Mouse (Mus musculus): ENCODE results near the gene Slfn14. TPM values are rescaled to one million over a fixed set of nuclear protein-coding genes. Genes with fewer than 3 reads are reported as not detected.
"Not testable (repeated sequence)": the region's sequence is repeated elsewhere in the genome, so short reads cannot be mapped to it uniquely, and the experiment has no call there.

Gene Slfn14
- not detected for total RNA-seq (2022)

- DNase-seq (ENCODE audit: low spot score), result no peak
Measured at GRCm38 (mm10) chr11:83286566-83286965, at the start of gene Slfn14. Gene Slfn14 (minus strand): TSS chr11:83286726.

DNA sequence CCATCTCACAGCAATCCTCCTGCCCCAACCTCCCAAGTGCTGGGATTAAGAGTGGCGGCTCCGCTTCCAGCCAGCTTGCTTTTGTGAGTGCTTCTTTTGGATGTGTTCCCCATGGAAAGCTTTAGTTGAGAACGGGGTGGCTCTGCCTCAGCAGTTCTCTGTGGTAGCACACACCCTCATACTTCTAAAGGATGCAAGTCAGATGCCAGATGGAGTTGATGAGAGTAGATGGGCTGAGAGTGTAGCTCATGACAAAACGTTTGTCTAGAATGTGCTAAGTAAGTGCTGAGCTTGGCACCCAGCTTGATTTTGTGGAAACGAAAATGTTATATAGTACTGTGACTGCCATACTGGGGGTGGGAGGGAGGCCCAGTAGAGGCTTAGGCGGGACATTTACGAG is 49.3 kb upstream of the Slfn14 start:
- no peak for DNase-seq (ENCODE audit: low spot score)

DNA sequence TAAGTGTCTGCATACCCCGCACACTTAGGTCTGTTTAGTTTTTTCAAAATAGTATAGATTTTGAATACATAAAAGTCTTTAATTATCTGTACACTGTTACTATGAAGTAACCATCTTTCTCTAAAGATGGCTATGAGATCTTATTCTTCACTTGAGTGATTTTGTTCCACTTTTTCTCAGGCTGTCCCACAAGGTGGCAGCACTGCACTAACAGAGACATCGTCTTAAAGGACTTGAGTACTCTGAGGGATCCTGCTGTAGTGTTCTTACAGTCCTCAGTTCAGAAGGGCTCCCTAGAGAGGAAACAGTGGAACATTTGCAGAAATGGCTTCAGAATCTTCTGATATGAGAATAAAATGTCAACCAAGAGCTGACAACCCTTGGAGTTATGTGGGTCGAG is 40.9 kb upstream of the Slfn14 start:
- DNase-seq (ENCODE audit: low spot score), result peak; percentile 23

DNA sequence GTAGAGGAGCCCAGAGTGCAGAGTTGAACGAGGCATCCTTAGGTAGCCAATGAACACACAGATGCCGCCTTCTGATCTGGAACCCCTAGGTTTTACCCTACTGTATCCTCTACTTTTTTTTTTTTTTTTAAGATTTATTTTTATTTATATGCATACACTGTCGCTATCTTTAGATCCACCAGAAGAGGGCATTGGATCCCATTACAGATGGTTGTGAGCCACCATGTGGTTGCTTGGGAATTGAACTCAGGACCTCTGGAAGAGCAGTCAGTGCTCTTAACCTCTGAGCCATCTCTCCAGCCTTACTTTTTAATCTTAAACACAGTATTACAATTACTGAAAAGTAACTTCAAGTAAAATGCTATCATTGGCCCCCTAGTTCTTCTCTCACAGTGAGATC is 40.2 kb upstream of the Slfn14 start:
- DNase-seq (ENCODE audit: low spot score), result not testable (repeated sequence)

DNA sequence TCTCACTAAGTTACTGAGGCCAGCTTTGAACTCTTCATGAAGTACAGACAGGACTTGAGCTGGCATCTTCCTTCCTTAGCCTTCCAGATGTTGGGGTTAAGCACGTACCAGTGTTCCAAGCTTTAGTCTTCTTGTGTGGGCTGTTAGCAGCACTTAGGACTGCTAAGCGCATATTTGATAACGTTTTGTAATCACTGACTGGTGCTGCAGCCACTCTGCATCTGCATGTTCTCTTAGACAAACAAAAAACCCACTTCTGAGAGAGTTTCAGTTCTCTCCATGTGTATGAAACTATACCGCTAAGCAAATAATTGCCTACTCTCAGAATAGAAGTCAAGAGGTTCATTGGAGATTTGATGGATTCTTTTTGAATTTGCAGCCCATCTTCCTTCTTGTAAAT is 32.5 kb upstream of the Slfn14 start:
- DNase-seq (ENCODE audit: low spot score), result no peak

DNA sequence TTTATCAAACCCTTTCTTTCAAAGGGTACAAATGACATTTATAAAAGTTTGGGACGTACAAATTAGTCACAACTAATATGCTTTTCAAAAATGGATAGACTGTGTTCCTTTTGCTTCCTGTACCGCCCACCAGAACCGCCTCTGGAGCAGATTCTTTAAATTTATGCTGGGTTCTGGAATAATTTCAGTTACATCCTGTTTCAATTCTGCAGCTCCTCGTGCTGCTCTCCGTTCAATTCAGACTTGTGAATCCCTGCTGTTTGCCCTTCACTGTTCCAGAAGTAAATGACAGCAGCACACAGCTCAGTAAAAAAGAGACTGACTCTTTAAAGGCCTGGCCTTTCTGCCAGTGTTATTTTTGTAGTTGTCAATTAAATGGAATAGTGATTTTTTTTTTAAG is 25.9 kb upstream of the Slfn14 start:
- no peak for DNase-seq (ENCODE audit: low spot score)

DNA sequence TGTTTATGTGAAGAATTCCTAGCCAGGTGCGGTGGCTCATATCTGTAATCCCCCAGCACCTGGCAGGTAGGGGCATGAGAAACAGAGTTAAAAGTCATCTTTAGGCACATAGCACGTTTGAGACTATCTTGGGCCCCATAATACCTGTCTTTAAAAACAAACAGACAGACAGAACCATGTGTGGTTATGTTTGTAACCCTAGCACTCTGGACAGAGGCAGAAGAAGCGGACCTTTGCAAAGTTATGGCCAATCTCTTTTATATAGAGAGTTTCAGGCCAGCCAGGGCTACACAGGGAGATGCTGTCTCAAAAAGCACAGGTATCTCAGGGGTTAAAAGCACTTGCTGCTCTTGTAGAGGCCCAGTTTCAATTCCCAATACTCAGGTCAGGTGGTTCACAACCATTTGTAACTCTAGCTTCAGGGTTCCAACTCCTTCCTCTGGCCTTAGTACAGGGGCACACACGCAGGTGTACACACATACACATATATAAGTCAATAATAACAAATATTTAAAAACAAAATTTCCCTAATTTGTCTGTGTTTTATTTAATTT is 20.3 kb upstream of the Slfn14 start:
- DNase-seq (ENCODE audit: low spot score), result no peak

DNA sequence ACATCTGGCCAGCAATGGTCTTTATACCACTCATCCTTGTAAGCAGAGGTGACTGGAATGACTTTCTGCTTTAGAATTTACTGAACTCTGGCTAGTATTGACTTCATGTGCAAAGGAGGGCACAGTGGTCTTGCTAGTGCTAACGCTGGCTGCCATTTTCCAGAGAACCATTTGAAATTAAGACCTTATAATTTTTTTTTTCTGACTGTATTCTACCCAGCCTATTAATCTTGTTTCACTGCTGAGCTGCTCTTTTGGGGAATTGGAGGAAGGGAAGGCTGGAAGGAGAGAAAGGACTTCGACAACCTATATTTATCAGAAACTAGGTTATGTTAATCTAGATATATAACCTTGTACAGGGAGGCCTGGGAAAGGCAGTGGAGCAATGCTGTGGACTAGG is 18.0 kb upstream of the Slfn14 start:
- no peak for DNase-seq (ENCODE audit: low spot score)

DNA sequence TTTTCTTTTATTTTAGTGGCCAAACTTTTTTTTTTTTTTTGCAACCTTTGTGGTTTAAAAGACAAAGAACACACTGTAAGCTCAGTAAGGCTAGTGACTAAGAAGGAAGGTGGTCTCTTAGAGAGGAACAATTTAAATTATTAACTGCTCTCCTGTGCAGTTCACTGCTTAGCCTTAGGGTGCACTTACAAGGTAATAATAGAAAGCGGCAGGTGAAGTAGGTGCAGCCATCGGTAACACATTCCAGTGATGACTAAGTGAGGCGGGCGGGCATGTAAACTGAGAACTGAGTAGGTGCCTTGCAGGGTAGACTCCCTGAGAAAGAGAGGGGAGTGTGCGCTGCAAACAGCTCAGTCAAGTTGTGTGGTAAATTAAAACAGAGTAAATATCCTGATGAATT is 17.2 kb upstream of the Slfn14 start:
- DNase-seq (ENCODE audit: low spot score), result no peak

DNA sequence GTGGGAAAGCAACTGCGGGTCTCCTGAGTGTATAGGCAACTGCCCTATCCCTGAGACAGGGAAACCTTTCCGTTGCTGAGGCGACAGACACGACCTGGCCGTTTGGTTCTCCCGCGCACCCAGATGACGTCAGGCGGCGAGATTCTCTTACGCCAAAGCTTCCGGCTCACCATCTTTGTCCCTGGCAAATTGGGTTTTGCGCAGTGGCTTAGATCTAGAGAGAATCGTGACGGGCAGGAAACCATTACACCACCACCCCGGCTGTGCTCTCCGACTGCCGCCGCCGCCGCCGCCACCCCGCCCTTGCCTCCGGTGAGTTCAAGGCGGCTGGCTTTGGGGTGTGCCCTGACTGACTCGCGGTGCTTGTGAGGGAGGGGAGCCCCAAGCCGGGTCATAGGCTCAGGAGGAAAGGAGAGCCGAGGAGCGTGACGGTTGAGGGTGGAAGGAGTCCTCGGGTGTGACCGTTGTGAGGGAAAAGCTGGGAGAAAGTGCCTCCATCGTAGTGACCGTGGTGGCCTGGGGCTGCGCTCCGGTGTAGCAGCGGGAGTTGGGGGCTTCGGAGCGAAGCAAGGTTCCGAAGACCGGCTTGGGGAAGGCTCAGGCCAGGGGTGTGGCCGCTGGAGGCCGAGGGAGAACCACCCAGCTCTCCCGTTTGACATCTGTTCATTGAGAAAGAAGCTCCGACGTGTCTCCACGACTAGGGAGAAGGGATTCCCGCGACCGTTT is 16.2 kb upstream of the Slfn14 start, which contains the start of gene Pex12:
Gene Pex12, minus strand, starts transcription at position 61 of the 726 bp plus-strand sequence.
- peak; percentile 93 for DNase-seq (ENCODE audit: low spot score)

- no peak for DNase-seq (ENCODE audit: low spot score)
Measured at GRCm38 (mm10) chr11:83302124-83302523, 15.6 kb upstream of the Slfn14 start.

GRCm38 (mm10) chr11:83301431-83301831 is 14.9 kb upstream of the Slfn14 start:
- DNase-seq (ENCODE audit: low spot score), result no peak

DNA sequence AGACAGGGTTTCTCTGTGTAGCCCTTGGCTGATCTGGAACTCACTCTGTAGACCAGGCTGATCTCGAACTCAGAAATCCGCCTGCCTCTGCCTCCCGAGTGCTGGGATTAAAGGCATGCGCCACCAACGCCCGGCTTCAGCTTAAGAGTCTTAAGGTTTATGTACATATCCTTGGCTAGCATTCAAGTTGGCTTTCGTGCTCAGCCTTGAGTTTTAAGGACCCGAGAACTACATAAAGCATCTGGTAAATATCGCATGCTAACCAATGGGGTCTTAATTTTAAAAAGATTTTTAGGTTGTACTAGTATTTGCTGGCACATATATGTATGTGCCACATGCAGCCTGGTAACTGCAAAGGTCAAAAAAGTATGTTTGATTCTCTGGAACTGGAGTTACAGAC is 13.2 kb upstream of the Slfn14 start:
- no peak for DNase-seq (ENCODE audit: low spot score)

DNA sequence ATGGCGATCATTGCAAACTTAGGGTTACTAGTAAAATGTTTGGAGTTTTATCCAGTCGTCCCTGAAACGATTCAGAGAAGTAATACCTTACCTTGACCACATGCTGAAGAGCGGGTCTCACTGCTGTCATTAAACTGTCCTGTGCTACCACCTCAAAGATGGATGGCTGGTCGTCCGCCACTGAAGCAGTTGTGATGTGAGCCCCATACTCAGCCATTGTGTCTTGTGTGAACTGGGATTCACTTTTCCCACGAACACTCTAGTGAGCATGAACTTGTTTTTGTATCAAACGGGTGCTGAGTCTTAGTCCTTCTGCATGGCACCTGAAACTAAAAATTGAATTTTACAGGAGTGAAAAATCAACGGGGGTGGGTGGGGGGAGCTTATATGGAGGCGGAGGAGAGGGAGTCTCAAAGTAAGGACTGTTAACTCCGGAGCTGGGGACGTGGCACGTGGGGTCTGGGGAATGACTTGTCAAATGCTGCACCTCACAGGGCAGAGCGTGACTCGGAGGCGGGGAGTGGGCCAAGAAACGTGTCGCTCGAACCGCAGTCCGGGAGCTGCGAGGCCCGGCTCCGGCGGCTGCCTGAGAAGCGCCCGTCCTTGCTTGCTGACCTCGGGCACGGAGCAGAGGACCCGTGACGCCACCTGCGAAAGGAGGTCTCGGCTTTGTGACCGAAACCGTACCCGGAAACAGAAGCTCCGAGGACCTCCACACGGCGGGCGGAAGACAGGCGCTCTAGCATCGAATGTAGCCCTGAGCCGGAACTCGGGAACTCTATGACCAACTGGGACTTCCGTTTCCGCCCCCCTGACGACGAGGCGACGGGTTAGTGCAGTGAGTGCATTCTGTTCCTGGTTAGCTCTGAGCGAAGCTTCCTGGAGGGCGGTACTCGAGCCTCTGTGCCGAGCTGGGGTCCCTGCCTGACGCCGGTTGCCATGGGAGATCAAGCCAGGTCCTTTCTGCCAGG is 12.0 kb upstream of the Slfn14 start, which contains the start of gene Ap2b1:
Gene Ap2b1, plus strand, starts transcription at position 800 of the 971 bp plus-strand sequence.
- peak; percentile 96 for DNase-seq (ENCODE audit: low spot score)

- no peak for DNase-seq (ENCODE audit: low spot score)
Measured at GRCm38 (mm10) chr11:83297816-83298215, 11.3 kb upstream of the Slfn14 start.

- no peak for DNase-seq (ENCODE audit: low spot score)
Measured at GRCm38 (mm10) chr11:83294133-83294532, 7.6 kb upstream of the Slfn14 start.

GRCm38 (mm10) chr11:83293182-83293581 is 6.7 kb upstream of the Slfn14 start:
- no peak for DNase-seq (ENCODE audit: low spot score)

DNA sequence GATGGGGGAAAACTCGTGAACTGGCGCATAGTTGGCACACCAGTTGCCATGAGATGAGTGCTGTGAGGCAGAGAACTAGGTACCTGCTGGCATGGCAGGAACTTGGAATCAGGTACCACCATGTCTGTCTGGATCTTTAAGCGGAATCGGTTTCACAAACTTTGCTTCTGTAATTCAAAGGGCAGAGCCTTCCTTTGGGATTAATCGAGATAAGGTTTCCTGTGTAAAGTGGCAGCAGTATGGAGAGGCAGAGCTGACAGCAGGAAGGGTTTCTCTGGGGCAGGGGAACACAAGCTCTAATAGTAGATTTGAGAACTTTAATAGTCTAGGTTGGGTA is 5.7 kb upstream of the Slfn14 start:
- no peak for DNase-seq (ENCODE audit: low spot score)

DNA sequence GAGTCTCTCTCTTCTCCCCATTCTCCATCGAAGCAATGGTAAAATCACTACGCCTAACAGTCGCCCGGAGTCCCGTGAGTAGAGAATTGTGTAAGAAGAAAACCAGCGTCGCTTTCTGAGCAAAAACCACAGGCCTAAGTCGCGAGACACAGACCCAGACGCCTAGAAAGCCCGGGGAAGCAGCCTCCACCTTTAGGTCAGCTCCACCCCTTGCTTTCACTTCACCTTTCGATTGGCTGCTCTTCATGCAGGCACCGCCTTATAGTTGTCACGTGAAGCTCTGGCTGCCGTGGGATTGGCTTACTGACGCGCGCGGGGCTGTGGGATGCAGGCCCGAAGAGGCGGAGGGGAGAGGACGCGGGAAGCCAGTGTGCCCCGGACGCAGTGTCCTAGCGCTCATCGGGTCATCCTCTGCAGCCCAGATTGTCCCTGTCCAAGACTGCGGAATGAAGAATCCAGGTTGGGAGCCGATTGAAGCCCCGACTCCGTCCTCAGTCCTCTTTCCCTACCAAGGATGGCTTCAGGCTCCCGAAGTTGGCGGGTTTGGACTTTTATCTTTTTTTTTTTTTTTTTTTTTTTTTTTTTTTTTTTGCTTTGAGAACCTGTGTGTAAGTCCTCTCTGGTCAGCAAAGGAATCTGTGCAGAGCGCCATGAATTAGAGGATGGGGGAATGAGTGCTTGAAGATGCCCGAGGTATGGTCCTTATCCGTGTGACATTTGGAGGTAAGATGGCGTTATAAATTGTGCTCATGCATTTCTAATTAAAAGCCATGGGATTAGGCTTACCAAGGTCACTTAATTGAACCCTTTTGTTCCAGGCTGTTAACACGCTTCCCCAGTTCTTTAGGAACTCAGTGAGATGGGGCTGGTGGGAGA is 5.1 kb upstream of the Slfn14 start:
- DNase-seq (ENCODE audit: low spot score), result peak; percentile 97

DNA sequence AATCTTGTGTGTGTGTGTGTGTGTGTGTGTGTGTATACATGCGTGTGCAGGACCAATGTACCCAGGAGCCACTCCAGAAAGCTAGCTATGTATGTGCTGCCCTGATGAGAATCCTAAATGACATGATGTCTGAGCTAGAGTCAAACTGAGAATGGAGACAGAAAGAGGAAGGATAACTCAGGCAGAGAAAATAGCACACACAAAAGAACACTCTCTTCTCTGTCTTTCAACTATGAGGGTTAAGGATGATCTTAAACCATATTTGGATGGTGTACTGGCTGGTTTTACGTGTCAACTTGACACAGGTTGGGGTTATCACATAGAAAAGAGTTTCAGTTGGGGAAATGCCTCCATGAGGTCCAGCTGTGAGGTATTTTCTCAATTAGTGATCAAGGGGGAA is 3.1 kb upstream of the Slfn14 start:
- DNase-seq (ENCODE audit: low spot score), result no peak

- DNase-seq (ENCODE audit: low spot score), result no peak
Measured at GRCm38 (mm10) chr11:83289036-83289435, 2.5 kb upstream of the Slfn14 start.

Measured in heart, adult 8-10 months (tissue).